Mouse (Mus musculus) frontal cortex, adult (tissue): ENCODE measurements around the gene Btf3.

Experiments used
- ATAC-seq: cut with Nextera tagmentation; 2 replicates; pipeline ENCODE4 v1.9.2; 2017; ENCODE audit warnings: mild to moderate bottlenecking, moderate library complexity, mixed read lengths; ENCODE audit not compliant: low TSS enrichment

Gene Btf3

GRCm38 (mm10) chr13:98336205-98336604 lies 19.4 kb upstream of the Btf3 start:
- no peak for ATAC-seq

- ATAC-seq: no peak
Measured at GRCm38 (mm10) chr13:98332106-98332505, 15.3 kb upstream of the Btf3 start.

- no peak for ATAC-seq
Measured at GRCm38 (mm10) chr13:98325034-98325433, 8.2 kb upstream of the Btf3 start.

GRCm38 (mm10) chr13:98317911-98318310 lies 1.1 kb upstream of the Btf3 start:
- ATAC-seq: no peak

- ATAC-seq: no peak; the same call in 1 of the 2 replicates
Measured at GRCm38 (mm10) chr13:98317246-98317677, 456 bp upstream of the Btf3 start.

GRCm38 (mm10) chr13:98316140-98316479 lies 696 bp downstream of the Btf3 start:
- ATAC-seq: no peak

- ATAC-seq: no peak
Measured at GRCm38 (mm10) chr13:98315124-98315523, 1.7 kb downstream of the Btf3 start.

GRCm38 (mm10) chr13:98313631-98314030 lies 3.2 kb downstream of the Btf3 start:
- no peak for ATAC-seq

- ATAC-seq: no peak
Measured at GRCm38 (mm10) chr13:98311597-98311996, 5.2 kb downstream of the Btf3 start.

GRCm38 (mm10) chr13:98308724-98309123 lies 8.1 kb downstream of the Btf3 start:
- ATAC-seq: no peak

GRCm38 (mm10) chr13:98308004-98308403 lies 8.8 kb downstream of the Btf3 start:
- ATAC-seq: no peak

- ATAC-seq: peak; percentile 81
Measured at GRCm38 (mm10) chr13:98306852-98307475, 9.8 kb downstream of the Btf3 start.

- ATAC-seq: no peak
Measured at GRCm38 (mm10) chr13:98306393-98306792, 10.4 kb downstream of the Btf3 start.

GRCm38 (mm10) chr13:98305257-98305656 lies 11.5 kb downstream of the Btf3 start:
- ATAC-seq: no peak

GRCm38 (mm10) chr13:98298833-98299758 lies 17.7 kb downstream of the Btf3 start:
- peak; percentile 89 for ATAC-seq

- no peak for ATAC-seq
Measured at GRCm38 (mm10) chr13:98297883-98298482, 18.8 kb downstream of the Btf3 start.

GRCm38 (mm10) chr13:98296072-98296471 lies 20.7 kb downstream of the Btf3 start:
- no peak for ATAC-seq

- ATAC-seq: no peak
Measured at GRCm38 (mm10) chr13:98291712-98292111, 25.1 kb downstream of the Btf3 start.

GRCm38 (mm10) chr13:98290719-98291118 lies 26.1 kb downstream of the Btf3 start:
- no peak for ATAC-seq

GRCm38 (mm10) chr13:98280990-98281650 lies 35.7 kb downstream of the Btf3 start:
- ATAC-seq: no peak

GRCm38 (mm10) chr13:98279686-98280085 lies 37.1 kb downstream of the Btf3 start, which contains the start of gene Gm21976:
TSS of gene Gm21976 (plus strand) at chr13:98279887.
- no peak for ATAC-seq

GRCm38 (mm10) chr13:98277501-98277900 lies 39.3 kb downstream of the Btf3 start:
- ATAC-seq: no peak
